Mouse (Mus musculus) kidney, adult 8-10 months (tissue): ENCODE measurements around the gene Lrrc51.

Source experiments
- DNase-seq, 2 experiments: peaks; one replicate each; pipeline ENCODE4 v3.0.0; 2022

Gene Lrrc51

DNA sequence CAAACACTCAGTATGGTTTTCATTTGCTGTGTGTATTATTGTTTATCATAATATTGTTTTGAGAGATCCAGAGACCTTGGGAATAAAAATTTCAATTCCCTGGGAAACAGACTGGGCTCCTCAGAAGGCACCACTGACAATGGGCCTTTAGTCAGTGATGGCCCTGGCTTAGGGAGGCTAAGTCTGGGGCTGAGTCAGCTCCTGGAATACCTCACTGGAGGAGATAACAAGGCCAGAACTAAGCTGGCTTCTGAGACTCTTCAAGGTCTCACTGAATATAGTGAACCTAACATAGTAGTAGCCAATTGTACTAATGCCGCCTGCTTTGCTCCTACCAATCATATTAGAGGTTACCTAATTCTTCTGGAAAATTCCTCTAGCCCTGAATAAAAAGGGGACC lies 57.7 kb downstream of the Lrrc51 start:
- DNase-seq, result no peak

DNA sequence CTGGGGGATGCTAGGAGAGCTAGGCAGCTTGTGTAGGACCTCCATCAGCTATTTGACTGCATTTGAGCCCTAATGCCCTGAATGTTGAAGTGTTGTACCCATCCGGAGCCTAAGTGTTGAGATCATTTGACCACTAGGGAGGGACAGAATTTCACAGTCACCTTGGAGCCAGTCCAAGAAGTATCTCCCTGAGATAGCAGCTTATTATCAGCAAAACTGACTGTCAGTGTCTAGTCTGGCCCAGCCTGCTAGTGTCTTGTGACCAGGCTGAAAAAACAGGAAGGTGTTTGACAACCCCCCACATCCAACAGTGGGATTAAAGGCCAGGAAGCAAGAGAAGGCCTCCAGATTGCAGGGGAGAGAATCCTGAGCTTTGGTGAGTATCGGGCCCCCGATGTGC lies 62.4 kb downstream of the Lrrc51 start:
- DNase-seq, result peak; percentile 28 to 45

DNA sequence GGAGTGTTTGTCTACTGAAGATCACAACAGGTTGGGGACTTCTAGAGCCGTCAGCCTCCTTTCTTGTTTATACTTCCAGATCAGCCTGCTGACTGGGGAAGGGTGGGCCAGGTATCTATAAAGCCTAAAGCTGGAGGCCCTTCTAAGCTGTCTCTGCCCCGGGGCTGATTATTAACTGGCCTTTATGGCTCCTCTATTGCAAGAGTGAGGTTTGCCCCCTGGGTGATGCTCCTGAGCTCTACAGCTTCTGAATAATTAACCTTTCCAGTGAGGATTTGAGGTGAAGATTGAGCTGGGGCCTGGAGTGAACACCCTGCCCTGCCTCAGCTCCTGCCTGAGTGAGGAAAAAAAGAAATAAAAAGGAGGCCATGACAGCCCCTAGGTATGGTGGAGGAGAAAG lies 63.1 kb downstream of the Lrrc51 start, which contains the start of gene Folr1:
TSS of gene Folr1 (minus strand) at position 160 of the 400 bp plus-strand sequence.
- DNase-seq, result peak; percentile 79 to 88

DNA sequence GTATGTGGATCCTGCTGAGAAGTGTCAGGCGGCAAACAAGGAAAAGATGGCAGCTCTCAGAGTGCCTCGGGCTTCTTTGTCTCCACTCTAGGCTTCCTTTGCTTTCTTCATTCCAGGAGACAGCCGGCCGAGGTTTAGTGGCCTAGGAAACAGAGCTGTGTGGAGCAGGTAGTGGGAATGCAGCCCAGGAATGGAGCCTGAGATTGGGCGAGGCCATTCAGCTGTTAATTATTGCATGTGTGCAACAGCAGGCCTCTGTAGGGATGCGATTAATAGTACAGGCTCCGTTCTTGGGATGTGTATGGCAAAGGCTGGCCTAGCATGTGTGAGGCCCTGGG lies 64.6 kb downstream of the Lrrc51 start:
- DNase-seq, result peak in 1 of 2 experiments; percentile 58

DNA sequence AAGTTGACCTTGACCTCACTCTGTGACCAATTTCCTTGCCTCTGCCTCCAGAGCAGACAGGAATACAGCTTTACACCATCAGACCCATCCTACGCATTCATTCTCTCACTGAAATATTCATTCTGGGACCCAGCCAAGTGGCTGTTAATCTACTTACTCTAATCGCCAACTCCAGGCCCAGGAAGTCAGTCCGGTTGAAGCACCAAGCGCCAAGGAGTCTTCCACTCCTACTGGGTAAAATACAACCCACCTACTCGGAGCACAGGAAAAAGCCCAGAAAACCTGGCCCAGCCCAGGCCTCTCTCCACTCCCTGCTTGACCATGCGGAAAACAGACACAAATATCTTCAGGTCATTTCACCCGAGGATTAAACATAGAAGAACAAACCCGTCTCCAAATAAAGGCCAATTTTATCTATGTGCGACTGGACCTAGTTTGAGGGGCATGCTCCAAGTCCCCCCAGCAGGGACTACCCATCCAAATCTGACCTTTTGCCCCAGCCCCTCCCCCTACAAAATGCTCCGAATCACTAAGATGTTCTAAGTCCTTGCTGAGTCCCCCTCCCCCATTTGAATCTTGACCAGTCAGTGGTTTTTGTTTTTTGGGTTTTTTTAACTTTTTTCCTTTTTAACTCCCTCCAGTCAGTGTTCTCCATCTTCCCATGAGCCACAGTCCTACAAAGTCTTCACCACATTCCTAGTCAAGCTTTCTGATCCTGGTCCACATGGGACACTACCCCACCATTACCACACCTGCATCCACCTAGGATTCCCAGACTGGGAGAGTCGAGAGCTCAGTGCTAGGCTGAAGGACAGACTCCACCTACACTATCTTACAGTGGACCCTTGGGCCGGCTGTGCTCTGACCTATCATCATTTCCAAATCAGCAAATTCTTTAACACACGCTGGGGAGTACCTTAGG lies 65.2 kb downstream of the Lrrc51 start:
- peak; percentile 71 to 76 for DNase-seq

DNA sequence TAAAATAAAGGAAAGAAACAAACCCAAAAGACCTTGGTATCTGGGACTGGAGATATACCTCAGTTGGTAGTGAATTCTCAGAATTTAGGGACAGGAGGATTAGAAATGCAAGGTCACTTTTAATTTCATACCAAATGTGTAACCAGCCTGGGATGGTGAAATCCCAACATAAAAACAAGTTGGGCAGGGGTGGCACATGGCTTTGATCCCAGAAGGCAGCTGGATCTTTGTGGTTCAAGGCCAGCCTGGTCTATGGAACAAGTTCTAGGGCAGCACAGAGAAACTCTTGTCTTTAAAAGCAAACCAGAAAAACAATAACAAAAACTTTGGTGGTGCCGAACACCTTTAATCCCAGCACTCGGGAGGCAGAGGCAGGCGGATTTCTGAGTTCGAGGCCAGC lies 66.2 kb downstream of the Lrrc51 start:
- DNase-seq, result no peak

DNA sequence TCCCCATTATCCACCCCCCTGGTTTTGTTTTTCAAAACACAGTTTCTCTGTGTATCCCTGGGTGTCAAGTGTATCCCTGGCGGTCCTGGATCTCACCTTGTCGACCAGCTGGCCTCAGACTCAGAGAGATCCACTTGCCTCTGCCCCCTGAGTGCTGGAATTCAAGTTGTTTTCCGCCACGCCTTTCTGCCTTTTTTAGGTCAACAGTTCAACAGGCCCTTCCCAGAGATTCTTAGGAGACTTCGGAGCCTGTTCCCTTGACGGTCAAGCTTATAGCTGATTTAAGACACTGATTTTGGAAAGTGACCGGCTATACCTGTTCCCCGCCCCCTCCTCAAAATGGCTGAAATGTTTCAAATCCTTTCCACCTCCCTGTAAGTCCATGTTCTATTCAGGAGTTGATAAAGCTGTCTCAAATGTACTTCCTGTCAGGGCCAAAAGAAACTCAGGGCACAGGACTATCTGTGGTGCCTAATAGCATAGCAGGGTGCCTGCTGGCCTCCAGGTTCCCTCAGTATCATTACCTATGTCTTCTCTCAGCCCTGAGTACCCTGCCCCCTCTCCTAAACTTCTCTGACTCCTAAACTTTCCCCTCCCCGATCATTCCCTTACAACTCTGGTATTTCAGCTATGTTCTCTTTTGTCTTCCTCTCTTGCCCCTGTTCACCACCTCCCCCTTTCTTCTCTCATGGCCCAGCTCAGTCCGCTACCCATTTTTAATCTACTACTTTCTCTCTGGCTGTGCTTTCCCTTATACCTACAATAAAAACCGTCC lies 67.0 kb downstream of the Lrrc51 start:
- DNase-seq, result peak in 1 of 2 experiments; percentile 30

DNA sequence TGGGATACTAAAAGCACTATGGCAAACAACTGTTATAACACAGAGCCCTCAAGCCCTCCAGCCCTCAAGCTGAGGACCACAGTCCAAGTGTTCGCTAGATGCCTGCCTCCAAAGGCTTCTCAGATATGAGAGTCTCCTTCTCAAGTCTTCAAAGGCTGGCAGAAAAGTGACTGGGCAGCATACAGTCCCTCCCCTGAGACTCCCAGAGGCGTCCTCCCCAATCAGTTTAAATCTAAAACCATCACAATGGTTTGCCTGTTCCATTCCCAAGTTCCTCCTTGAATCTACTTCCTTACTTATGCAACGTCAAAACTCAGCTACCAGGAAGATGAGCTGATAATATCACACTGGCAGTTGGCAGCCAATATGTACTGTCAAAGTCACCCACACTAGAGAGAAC lies 70.3 kb downstream of the Lrrc51 start, which contains the start of gene Anapc15:
TSS of gene Anapc15 (plus strand) at position 301 of the 400 bp plus-strand sequence.
- no peak for DNase-seq
